Mouse (Mus musculus): ENCODE results near the gene Wdr91.

- TF ChIP-seq POLR2A (IDR thresholded peaks at IDR 0.05; ENCODE audit: low read depth, low read length) (no peak), CTCF (IDR thresholded peaks at IDR 0.05; ENCODE audit: borderline replicate concordance, insufficient read depth, low read length) (no peak)
These were observed 14.4 kb downstream of the Wdr91 start for GRCm38 (mm10) chr6:34896168-34896780.
